Mouse (Mus musculus): ENCODE measurements around the gene Wwc1. TPM values are rescaled to one million over a fixed set of nuclear protein-coding genes. Genes with fewer than 3 reads are reported as not detected.
"Not testable (repeated sequence)": the region's sequence is repeated elsewhere in the genome, so short reads cannot be mapped to it uniquely, and the experiment has no call there.

Wwc1 gene
- total and polyA plus RNA-seq, 2 experiments = 11.3 to 25.0 TPM

- TF ChIP-seq CTCF (IDR thresholded peaks at IDR 0.05; ENCODE audit: low read depth, low read length) (no peak), POLR2A (IDR thresholded peaks at IDR 0.05; ENCODE audit: extremely low read depth, insufficient read depth, low read length) (no peak)
- 81% methylated on average over 11 of the region's 11 CpGs for WGBS
- H3K9ac ChIP-seq (ENCODE audit: low read depth, low read length) = no peak overlapping the region
- H3K27me3 ChIP-seq (ENCODE audit: control insufficient read depth, insufficient read depth, low read length) = no peaks in the 10 kb centered on the region
- no peaks in the 10 kb centered on the region for H3K4me1 ChIP-seq (ENCODE audit: control insufficient read depth, insufficient read depth, low read length)
- H3K27ac ChIP-seq (replicated peaks; ENCODE audit: insufficient read depth, low read depth, low read length) = no peak overlapping the region
- H3K36me3 ChIP-seq (ENCODE audit: control insufficient read depth, insufficient read depth, low read length) = peaks cover 12% of the 10 kb centered on the region
- H3K4me3 ChIP-seq (ENCODE audit: insufficient read depth, low read depth, low read length) = no peak overlapping the region
- H3K79me2 ChIP-seq (ENCODE audit: control insufficient read depth, insufficient read depth, low read length) = no peaks in the 10 kb centered on the region
- no peak for DNase-seq (ENCODE audit: extremely low read depth, low read depth, low spot score)
Observed at GRCm38 (mm10) chr11:35856359-35857040, 123.8 kb downstream of the Wwc1 start.

DNA sequence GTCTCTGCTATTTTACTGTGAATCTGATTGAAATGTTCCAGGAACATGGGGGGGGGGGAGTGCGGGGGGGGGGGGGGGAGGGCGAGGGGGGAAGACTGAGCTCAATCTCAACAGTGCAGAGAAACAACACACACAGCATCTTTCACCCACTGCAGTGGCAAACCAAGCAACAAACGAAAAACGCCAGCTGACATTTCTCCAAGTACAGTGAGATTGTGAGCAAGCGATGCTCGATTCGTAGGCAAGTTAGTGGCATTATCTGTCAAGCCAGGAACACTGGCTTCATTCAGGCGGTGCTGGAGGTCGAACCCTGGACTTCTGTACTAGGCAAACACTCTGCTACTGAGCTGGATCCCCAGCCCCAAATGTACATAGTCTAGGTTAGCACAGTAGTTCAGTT, 124.8 kb downstream of the Wwc1 start:
- no peak overlapping the region for H3K9ac ChIP-seq (ENCODE audit: low read depth, low read length)
- no peak overlapping the region for H3K27ac ChIP-seq (replicated peaks; ENCODE audit: insufficient read depth, low read depth, low read length)
- no peaks in the 10 kb centered on the region for H3K4me1 ChIP-seq (ENCODE audit: control insufficient read depth, insufficient read depth, low read length)
- TF ChIP-seq CTCF (IDR thresholded peaks at IDR 0.05; ENCODE audit: low read depth, low read length) (no peak), POLR2A (IDR thresholded peaks at IDR 0.05; ENCODE audit: extremely low read depth, insufficient read depth, low read length) (no peak)
- H3K27me3 ChIP-seq (ENCODE audit: control insufficient read depth, insufficient read depth, low read length) = no peaks in the 10 kb centered on the region
- H3K36me3 ChIP-seq (ENCODE audit: control insufficient read depth, insufficient read depth, low read length) = peaks cover 15% of the 10 kb centered on the region
- DNase-seq (ENCODE audit: extremely low read depth, low read depth, low spot score) = no peak
- WGBS = 78% methylated on average over 8 of the region's 9 CpGs
- H3K79me2 ChIP-seq (ENCODE audit: control insufficient read depth, insufficient read depth, low read length) = no peaks in the 10 kb centered on the region
- H3K4me3 ChIP-seq (ENCODE audit: insufficient read depth, low read depth, low read length) = no peak overlapping the region

GRCm38 (mm10) chr11:35854941-35855340, 125.4 kb downstream of the Wwc1 start:
- Histone ChIP-seq H3K36me3 (ENCODE audit: control insufficient read depth, insufficient read depth, low read length) (peaks cover 18% of the 10 kb centered on the region), H3K4me1 (ENCODE audit: control insufficient read depth, insufficient read depth, low read length) (no peaks in the 10 kb centered on the region), H3K4me3 (ENCODE audit: insufficient read depth, low read depth, low read length) (no peak overlapping the region), H3K27me3 (ENCODE audit: control insufficient read depth, insufficient read depth, low read length) (no peaks in the 10 kb centered on the region), H3K27ac (replicated peaks; ENCODE audit: insufficient read depth, low read depth, low read length) (no peak overlapping the region), H3K9ac (ENCODE audit: low read depth, low read length) (no peak overlapping the region), H3K79me2 (ENCODE audit: control insufficient read depth, insufficient read depth, low read length) (no peaks in the 10 kb centered on the region)
- TF ChIP-seq CTCF (IDR thresholded peaks at IDR 0.05; ENCODE audit: low read depth, low read length) = no peak
- no peak for TF ChIP-seq POLR2A (IDR thresholded peaks at IDR 0.05; ENCODE audit: extremely low read depth, insufficient read depth, low read length)
- WGBS = 91% methylated on average over 5 of the region's 5 CpGs
- DNase-seq (ENCODE audit: extremely low read depth, low read depth, low spot score) = no peak

DNA sequence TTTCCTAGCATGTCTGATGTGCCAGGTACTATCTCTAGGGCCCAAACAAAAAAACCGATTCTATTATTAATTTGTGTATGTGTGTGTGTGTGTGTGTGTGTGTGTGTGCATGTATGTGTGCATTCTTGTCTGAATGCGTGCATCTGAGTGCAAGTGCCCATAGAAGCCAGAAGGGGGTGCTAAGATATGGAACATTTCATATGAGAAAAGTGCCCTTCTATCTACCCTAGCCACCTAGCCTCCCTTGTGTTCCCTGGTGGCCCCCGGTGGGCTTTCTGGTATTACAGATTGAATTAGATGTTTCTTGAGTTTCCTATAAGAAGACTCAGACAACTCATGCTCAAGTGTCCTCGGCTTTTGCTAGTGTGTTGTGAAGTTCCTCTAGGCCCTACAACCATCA, 126.7 kb downstream of the Wwc1 start:
- no peaks in the 10 kb centered on the region for H3K27me3 ChIP-seq (ENCODE audit: control insufficient read depth, insufficient read depth, low read length)
- no peaks in the 10 kb centered on the region for H3K4me1 ChIP-seq (ENCODE audit: control insufficient read depth, insufficient read depth, low read length)
- TF ChIP-seq CTCF (IDR thresholded peaks at IDR 0.05; ENCODE audit: low read depth, low read length) = no peak
- TF ChIP-seq POLR2A (IDR thresholded peaks at IDR 0.05; ENCODE audit: extremely low read depth, insufficient read depth, low read length) = no peak
- no peak for DNase-seq (ENCODE audit: extremely low read depth, low read depth, low spot score)
- peaks cover 13% of the 10 kb centered on the region for H3K36me3 ChIP-seq (ENCODE audit: control insufficient read depth, insufficient read depth, low read length)
- 93% methylated on average over 4 of the region's 4 CpGs for WGBS
- H3K79me2 ChIP-seq (ENCODE audit: control insufficient read depth, insufficient read depth, low read length) = no peaks in the 10 kb centered on the region
- no peak overlapping the region for H3K4me3 ChIP-seq (ENCODE audit: insufficient read depth, low read depth, low read length)
- no peak overlapping the region for H3K9ac ChIP-seq (ENCODE audit: low read depth, low read length)
- no peak overlapping the region for H3K27ac ChIP-seq (replicated peaks; ENCODE audit: insufficient read depth, low read depth, low read length)

DNA sequence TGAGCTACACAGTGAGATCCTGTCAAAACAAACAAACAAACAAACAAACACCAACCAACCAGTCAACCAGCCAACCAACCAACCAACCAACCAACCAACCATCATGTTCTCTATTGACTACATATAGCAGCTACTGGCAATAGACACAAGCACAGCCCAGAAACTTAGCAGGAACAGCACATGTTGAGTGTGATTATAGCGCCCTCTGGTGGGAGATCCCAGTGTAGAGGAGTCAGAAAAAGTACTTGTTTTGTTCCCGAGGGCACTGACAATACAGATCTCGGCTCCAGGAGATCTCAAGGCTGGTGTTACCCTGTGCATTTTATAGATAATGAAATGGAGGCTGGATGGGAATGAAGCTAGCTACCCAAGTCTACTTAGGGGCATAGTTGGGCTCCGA, 127.6 kb downstream of the Wwc1 start:
- 65% methylated on average over 4 of the region's 4 CpGs for WGBS
- peak; percentile 32; the same call in 1 of the 2 replicates for TF ChIP-seq CTCF (IDR thresholded peaks at IDR 0.05; ENCODE audit: low read depth, low read length)
- no peak for TF ChIP-seq POLR2A (IDR thresholded peaks at IDR 0.05; ENCODE audit: extremely low read depth, insufficient read depth, low read length)

DNA sequence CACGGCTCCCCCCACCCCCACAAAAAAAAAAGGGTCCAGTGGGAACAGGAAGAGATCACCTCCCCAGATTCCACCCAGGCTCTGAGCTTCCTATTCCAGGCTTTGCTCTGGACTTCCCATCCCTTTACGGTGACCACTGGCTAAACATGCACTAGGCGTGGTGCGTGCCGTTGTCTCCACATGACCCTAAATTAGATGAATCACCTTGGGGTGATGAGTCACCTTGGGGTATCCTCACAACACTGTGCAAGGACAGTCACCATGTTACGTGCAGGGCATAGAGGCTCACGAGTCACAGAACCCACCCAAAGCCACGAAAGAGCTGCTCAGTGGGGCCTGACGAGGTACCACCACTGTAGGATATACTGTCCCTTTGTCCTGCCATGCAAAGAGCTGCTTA, 136.0 kb downstream of the Wwc1 start:
- TF ChIP-seq CTCF (IDR thresholded peaks at IDR 0.05; ENCODE audit: low read depth, low read length) (no peak), POLR2A (IDR thresholded peaks at IDR 0.05; ENCODE audit: extremely low read depth, insufficient read depth, low read length) (no peak)
- no peaks in the 10 kb centered on the region for H3K27me3 ChIP-seq (ENCODE audit: control insufficient read depth, insufficient read depth, low read length)
- H3K79me2 ChIP-seq (ENCODE audit: control insufficient read depth, insufficient read depth, low read length) = no peaks in the 10 kb centered on the region
- no peaks in the 10 kb centered on the region for H3K4me1 ChIP-seq (ENCODE audit: control insufficient read depth, insufficient read depth, low read length)
- no peak overlapping the region for H3K9ac ChIP-seq (ENCODE audit: low read depth, low read length)
- DNase-seq (ENCODE audit: extremely low read depth, low read depth, low spot score) = no peak
- 92% methylated on average over 9 of the region's 9 CpGs for WGBS
- H3K27ac ChIP-seq (replicated peaks; ENCODE audit: insufficient read depth, low read depth, low read length) = no peak overlapping the region
- H3K36me3 ChIP-seq (ENCODE audit: control insufficient read depth, insufficient read depth, low read length) = peaks cover 17% of the 10 kb centered on the region; the same call in 1 of the 2 replicates
- no peak overlapping the region for H3K4me3 ChIP-seq (ENCODE audit: insufficient read depth, low read depth, low read length)

More for the DNA sequence above, 127.6 kb downstream of the Wwc1 start:
- Histone ChIP-seq H3K4me3 (ENCODE audit: insufficient read depth, low read depth, low read length) (no peak overlapping the region), H3K9ac (ENCODE audit: low read depth, low read length) (no peak overlapping the region), H3K27ac (replicated peaks; ENCODE audit: insufficient read depth, low read depth, low read length) (no peak overlapping the region), H3K4me1 (ENCODE audit: control insufficient read depth, insufficient read depth, low read length) (no peaks in the 10 kb centered on the region), H3K79me2 (ENCODE audit: control insufficient read depth, insufficient read depth, low read length) (no peaks in the 10 kb centered on the region), H3K27me3 (ENCODE audit: control insufficient read depth, insufficient read depth, low read length) (no peaks in the 10 kb centered on the region), H3K36me3 (ENCODE audit: control insufficient read depth, insufficient read depth, low read length) (peaks cover 13% of the 10 kb centered on the region; the same call in 1 of the 2 replicates)
- DNase-seq (ENCODE audit: extremely low read depth, low read depth, low spot score) = peak; percentile 41

- H3K79me2 ChIP-seq (ENCODE audit: control insufficient read depth, insufficient read depth, low read length); H3K4me3 ChIP-seq (ENCODE audit: insufficient read depth, low read depth, low read length); H3K9ac ChIP-seq (ENCODE audit: low read depth, low read length); H3K27me3 ChIP-seq (ENCODE audit: control insufficient read depth, insufficient read depth, low read length); H3K27ac ChIP-seq (replicated peaks; ENCODE audit: insufficient read depth, low read depth, low read length); H3K4me1 ChIP-seq (ENCODE audit: control insufficient read depth, insufficient read depth, low read length): not testable (repeated sequence)
- 79% methylated on average over 4 of the region's 4 CpGs for WGBS
- peak; percentile 24 for DNase-seq (ENCODE audit: extremely low read depth, low read depth, low spot score)
- H3K36me3 ChIP-seq (ENCODE audit: control insufficient read depth, insufficient read depth, low read length) = peaks cover 19% of the 10 kb centered on the region
Observed at GRCm38 (mm10) chr11:35842560-35842959, 137.8 kb downstream of the Wwc1 start.

Measured in liver, adult 2 months (tissue).